Mouse (Mus musculus): Measurements from ENCODE around the gene Kctd7.

Kctd7 gene

DNA sequence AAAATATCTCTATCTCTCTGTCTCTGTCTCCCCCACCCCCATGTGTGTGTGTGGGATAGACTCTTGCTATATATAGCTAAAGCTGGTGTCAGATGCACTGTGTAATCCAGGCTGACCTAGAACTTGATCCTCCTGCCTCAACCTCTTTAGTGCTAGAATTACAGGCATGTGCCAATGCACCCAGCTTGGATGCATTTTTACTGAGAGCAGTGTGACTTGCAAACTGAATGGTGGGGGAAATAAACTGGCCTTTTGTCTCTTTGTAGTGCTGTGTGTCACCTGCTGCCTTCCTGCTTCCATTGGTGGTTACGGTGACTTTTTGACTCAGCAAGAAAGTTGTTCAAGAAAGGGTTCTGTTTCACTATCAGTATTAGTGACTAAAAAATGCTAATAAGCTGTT lies 51.6 kb downstream of the Kctd7 start:
- no peak for DNase-seq

DNA sequence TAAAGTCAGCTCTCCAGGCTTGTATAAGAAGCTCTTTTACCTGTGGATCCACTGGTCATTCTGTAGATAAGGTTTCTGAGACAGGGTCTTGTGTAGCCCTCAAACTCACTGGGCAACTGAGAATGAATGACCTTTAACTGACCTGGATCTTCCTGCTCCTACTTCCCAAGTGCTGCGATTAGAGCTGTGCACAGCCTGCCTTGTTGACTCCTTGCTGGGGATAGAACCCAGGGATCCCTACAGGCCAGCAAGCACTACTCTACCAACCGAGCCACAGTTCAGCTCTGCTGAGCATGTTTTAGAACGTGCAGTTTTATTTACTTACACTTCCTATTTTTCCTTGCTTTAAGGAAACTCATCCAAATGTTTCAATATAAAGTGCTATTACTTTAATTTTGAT lies 52.8 kb downstream of the Kctd7 start:
- DNase-seq = no peak

DNA sequence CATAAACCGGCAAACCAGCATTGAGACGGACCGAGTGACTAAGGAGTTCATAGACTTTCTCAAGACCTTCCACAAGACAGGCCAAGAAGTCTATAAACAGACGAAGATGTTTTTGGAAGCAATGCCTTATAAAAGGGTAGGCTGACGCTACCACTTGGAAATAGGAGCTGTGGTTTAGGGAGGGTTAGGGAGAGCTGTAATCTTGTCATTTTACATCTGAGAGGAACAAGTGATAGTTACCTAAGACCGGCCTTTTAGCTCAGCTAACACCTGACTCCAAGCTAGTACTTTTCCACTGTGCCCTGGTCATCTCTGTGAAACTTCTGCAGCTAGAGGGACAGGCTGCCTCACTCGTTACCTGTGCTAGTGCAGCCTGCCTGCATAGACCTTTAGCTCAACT lies 53.3 kb downstream of the Kctd7 start:
- DNase-seq = no peak

DNA sequence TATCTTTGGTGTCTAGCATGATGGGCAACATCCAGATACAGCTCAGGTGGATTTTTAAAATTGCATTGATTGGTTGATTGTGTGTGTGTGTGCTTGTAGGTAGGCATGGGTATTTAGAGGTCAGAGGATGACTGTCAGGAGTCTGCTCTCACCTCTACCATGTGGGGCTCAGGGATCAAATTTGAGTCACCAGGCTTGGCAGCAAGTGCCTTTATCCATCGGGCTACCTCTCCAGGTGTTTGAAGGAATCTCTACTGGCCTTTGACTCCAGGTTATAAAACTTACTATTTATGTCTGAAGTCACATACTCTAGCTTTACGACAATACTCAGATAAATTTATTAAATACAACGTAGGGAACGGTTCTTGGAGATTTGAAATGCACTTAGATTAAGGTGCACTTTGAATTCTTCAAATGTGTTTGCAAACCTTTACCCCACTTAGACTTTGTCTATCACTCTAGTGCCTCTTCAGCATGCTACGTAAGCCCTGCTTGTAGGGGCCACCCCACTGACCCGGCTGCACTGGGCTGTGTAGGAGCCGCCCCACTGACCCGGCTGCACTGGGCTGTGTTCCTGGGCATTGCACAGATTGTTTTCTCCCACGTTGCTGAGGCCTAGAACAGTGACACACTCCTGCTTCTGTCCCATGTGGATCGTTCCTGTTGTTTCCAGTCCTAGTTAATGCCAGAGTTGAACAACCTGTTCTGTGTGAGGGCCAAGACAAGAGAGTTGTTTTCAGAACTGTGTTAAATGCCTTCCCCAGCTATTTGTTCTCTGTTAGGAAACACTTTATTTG lies 55.8 kb downstream of the Kctd7 start:
- DNase-seq = no peak

DNA sequence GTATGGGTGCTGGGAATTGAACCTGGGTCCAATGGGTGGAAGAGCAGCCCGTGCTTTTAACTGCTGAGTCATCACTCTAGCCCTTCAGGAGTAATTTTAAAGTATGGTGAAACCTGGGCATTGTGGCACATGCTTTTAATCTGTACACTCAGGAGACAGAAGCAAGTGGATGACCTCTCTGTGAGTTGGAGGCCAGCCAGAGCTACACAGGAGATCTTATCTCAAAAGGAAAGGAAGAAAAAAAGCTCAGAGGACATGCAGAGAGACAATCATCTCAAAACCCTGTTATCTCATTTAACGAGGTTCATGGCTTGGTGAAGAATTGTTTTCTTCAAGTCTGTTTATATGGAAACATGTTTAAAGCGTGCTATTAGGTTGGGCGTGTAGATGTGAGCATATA lies 59.3 kb downstream of the Kctd7 start:
- no peak for DNase-seq

GRCm38 (mm10) chr5:130204560-130204959 lies 59.9 kb downstream of the Kctd7 start:
- DNase-seq = no peak

All from heart, adult 11 months (tissue).